Mouse (Mus musculus): ENCODE measurements around the gene Psmb9. TPM values are rescaled to one million over a fixed set of nuclear protein-coding genes. Genes with fewer than 3 reads are reported as not detected.

The Psmb9 gene
- total RNA-seq, 4 experiments from 2014 or later, result 16.7 to 30.6 (median 25.5) TPM

DNA sequence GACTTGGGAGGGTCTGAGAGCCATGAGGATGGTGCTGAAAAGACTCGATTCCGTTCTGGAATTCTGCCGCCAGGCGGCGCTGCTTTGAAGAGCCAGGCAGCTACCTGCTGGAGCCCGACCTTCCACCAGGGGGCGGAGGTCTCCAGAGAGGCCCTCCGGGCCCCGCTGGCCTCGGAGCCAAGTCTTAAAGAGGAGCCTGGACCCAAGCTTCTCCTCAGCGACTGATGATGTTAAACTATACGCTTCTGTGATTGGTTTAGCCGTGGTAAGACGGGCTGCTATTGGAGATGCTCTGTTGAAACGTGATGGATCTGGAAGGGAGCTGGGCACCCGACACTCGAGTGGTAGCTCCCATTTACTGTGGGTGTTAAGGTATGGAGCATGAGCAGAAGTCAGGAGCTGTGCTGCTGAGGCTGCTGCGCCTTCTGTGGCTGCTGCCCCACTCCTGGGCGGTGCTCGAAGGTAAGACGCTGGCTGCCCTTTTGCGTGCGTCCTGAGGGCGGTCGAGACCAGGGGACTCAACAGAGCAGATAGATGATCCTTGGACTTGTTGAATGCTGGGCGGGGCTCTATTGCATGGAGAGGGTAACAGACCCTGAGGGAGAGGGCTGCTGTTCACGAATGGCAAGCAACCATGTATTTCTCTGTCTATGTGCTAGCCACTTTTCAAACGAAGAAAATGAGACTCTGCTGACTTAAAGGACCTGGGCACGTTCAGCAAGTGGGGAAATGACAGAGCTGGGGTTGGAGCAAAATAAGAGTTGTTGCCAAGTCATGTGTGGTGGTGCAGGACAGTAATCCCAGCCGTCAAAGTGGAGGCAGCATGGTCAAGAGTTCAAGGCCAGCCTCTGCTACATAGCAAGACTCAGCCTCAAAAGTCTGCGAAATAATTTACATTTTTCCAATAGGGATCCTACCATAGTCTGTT, 52.0 kb downstream of the Psmb9 start:
- peak; percentile 96 for DNase-seq

- DNase-seq, result no peak
Observed at GRCm38 (mm10) chr17:34134451-34134850, 53.1 kb downstream of the Psmb9 start.

- DNase-seq, result no peak
Observed at GRCm38 (mm10) chr17:34133289-34133688, 54.3 kb downstream of the Psmb9 start.

Other genes with a start within 250 kb of the Psmb9 start
- gene Pfdn6, start 247.4 kb downstream of the Psmb9 start, total RNA-seq (2022), result 100 to 1,000 TPM in 1 of 4 experiments, 10 to 100 TPM in 3; 74.1 to 119 (median 79.6) TPM
- 10 to 100 TPM; 30.0 to 43.8 (median 35.1) TPM for gene Wdr46, start 247.1 kb downstream of the Psmb9 start, total RNA-seq (2022)
- gene B3galt4, start 236.3 kb downstream of the Psmb9 start, total RNA-seq (2022), result 1 to 10 TPM; 6.9 to 8.7 (median 7.6) TPM
- gene Vps52, start 232.0 kb downstream of the Psmb9 start, total RNA-seq (2022), result 10 to 100 TPM; 58.6 to 83.5 (median 69.6) TPM
- gene Rps18, start 231.8 kb downstream of the Psmb9 start, total RNA-seq (2022), result 100 to 1,000 TPM; 668 to 711 (median 693) TPM
- gene H2-K1, start 187.4 kb downstream of the Psmb9 start, total RNA-seq (2022), result 100 to 1,000 TPM; 493 to 638 (median 583) TPM
- 10 to 100 TPM; 42.7 to 84.4 (median 60.7) TPM for gene Ring1, start 163.1 kb downstream of the Psmb9 start, total RNA-seq (2022)
- gene H2-Ke6, start 159.7 kb downstream of the Psmb9 start, total RNA-seq (2022), result 100 to 1,000 TPM; 249 to 289 (median 271) TPM
- gene Slc39a7, start 156.1 kb downstream of the Psmb9 start, total RNA-seq (2022), result 100 to 1,000 TPM; 176 to 248 (median 200) TPM
- 10 to 100 TPM; 54.8 to 70.9 (median 62.7) TPM for gene Rxrb, start 156.0 kb downstream of the Psmb9 start, total RNA-seq (2022)
- gene Col11a2, start 148.3 kb downstream of the Psmb9 start, total RNA-seq (2022), result 1 to 10 TPM in 3 of 4 experiments, under 1 TPM in 1; 0.55 to 1.7 (median 1.4) TPM
- gene H2-Oa, start 95.4 kb downstream of the Psmb9 start, total RNA-seq (2022), result 1 to 10 TPM in 1 of 4 experiments, under 1 TPM in 3; 0.24 to 1.1 (median 0.64) TPM
- gene H2-DMa, start 68.2 kb downstream of the Psmb9 start, total RNA-seq (2022), result 10 to 100 TPM; 12.2 to 24.6 (median 21.1) TPM
- 100 to 1,000 TPM; 185 to 240 (median 215) TPM for gene Brd2, start 65.1 kb downstream of the Psmb9 start, total RNA-seq (2022)
- 1 to 10 TPM; 2.0 to 4.5 (median 4.0) TPM for gene H2-DMb2, start 44.5 kb downstream of the Psmb9 start, total RNA-seq (2022)
- gene H2-DMb1, start 34.7 kb downstream of the Psmb9 start, total RNA-seq (2022), result 10 to 100 TPM in 2 of 4 experiments, 1 to 10 TPM in 2; 5.2 to 11.5 (median 10.5) TPM
- gene Tap1, start 211 bp downstream of the Psmb9 start, total RNA-seq (2022), result 10 to 100 TPM; 19.5 to 22.2 (median 21.3) TPM
- gene Psmb8, start 10.0 kb upstream of the Psmb9 start, total RNA-seq (2022), result 10 to 100 TPM; 30.4 to 41.2 (median 36.4) TPM
- gene Tap2, start 15.8 kb upstream of the Psmb9 start, total RNA-seq (2022), result 10 to 100 TPM; 53.9 to 71.1 (median 67.2) TPM
- gene H2-Ob, start 51.1 kb upstream of the Psmb9 start, total RNA-seq (2022), result 1 to 10 TPM; 1.3 to 1.8 (median 1.5) TPM
- gene H2-Ab1, start 69.9 kb upstream of the Psmb9 start, total RNA-seq (2022), result 100 to 1,000 TPM in 3 of 4 experiments, 10 to 100 TPM in 1; 62.4 to 146 (median 115) TPM
- gene H2-Aa, start 100.1 kb upstream of the Psmb9 start, total RNA-seq (2022), result 100 to 1,000 TPM in 3 of 4 experiments, 10 to 100 TPM in 1; 77.6 to 181 (median 140) TPM
- gene H2-Eb1, start 118.1 kb upstream of the Psmb9 start, total RNA-seq (2022), result 100 to 1,000 TPM in 3 of 4 experiments, 10 to 100 TPM in 1; 83.6 to 191 (median 159) TPM
- not detected for gene H2-Eb2, start 137.9 kb upstream of the Psmb9 start, total RNA-seq (2022)
- gene Btnl2, start 167.1 kb upstream of the Psmb9 start, total RNA-seq (2022), result under 1 TPM; 0.40 to 0.90 (median 0.57) TPM
- gene Btnl1, start 189.4 kb upstream of the Psmb9 start, total RNA-seq (2022), result not detected
- 1 to 10 TPM; 1.7 to 8.6 (median 5.6) TPM for gene BC051142, start 211.1 kb upstream of the Psmb9 start, total RNA-seq (2022)

All from adrenal gland, adult 8-10 months (tissue).